Mouse (Mus musculus) naive thymus-derived CD4-positive, alpha-beta T cell, adult 5 months (primary cell): ENCODE data around the gene Gigyf2. TPM values are rescaled to one million over a fixed set of nuclear protein-coding genes. Genes with fewer than 3 reads are reported as not detected.

ENCODE experiments used
- polyA plus RNA-seq: library from polyadenylated mRNA; unstranded; fragments of 100-300 nt; shearing (Covaris generic); gene quantifications from one replicate; pipeline ENCODE4 v1.2.1, GENCODE M21; 2017

The Gigyf2 gene
- polyA plus RNA-seq, result 66.0 TPM

GRCm38 (mm10) chr1:87326742-87327163 is at the start of gene Gigyf2:
Gene Gigyf2, plus strand, starts transcription at chr1:87326998.

GRCm38 (mm10) chr1:87394594-87394993 is 67.8 kb downstream of the Gigyf2 start, which contains the start of gene Kcnj13:
Gene Kcnj13, minus strand, starts transcription at chr1:87394729.

GRCm38 (mm10) chr1:87469971-87470370 is 143.2 kb downstream of the Gigyf2 start, which contains the start of gene Snorc:
Gene Snorc, plus strand, starts transcription at chr1:87470271.

Other genes with a start within 250 kb of the Gigyf2 start
- not detected for gene Alppl2, start 237.1 kb upstream of the Gigyf2 start, polyA plus RNA-seq
- gene Alpi, start 225.4 kb upstream of the Gigyf2 start, polyA plus RNA-seq, result not detected
- gene Akp3, start 202.0 kb upstream of the Gigyf2 start, polyA plus RNA-seq, result not detected
- gene Ecel1, start 170.5 kb upstream of the Gigyf2 start, polyA plus RNA-seq, result not detected
- not detected for gene Prss56, start 143.7 kb upstream of the Gigyf2 start, polyA plus RNA-seq
- not detected for gene Chrnd, start 136.4 kb upstream of the Gigyf2 start, polyA plus RNA-seq
- gene Chrng, start 122.3 kb upstream of the Gigyf2 start, polyA plus RNA-seq, result not detected
- gene Eif4e2, start 113.1 kb upstream of the Gigyf2 start, polyA plus RNA-seq, result 169 TPM
- gene Efhd1, start 62.6 kb upstream of the Gigyf2 start, polyA plus RNA-seq, result not detected
- not detected for gene Kcnj13, start 67.7 kb downstream of the Gigyf2 start, polyA plus RNA-seq
- gene Snorc, start 143.3 kb downstream of the Gigyf2 start, polyA plus RNA-seq, result not detected
- gene Neu2, start 182.9 kb downstream of the Gigyf2 start, polyA plus RNA-seq, result not detected
- gene Ngef, start 246.9 kb downstream of the Gigyf2 start, polyA plus RNA-seq, result not detected